Mouse (Mus musculus) mouse trophoblast stem cell (cell line): ENCODE measurements at regions not wholly inside any gene's neighbourhood (a gene's known extent, or its start where the extent isn't known, plus 50 kb on each side); places are given as distances from the start of the nearest gene placed in this dataset.

Source experiments
- in situ Hi-C, 2 experiments: fragments of 300-500 bp; cut with MseI, MboI; formaldehyde crosslinking; loops; 2 replicates in 1 of 2; 3 replicates in 1 of 2; pipeline ENCODE4 v1.15.1; 2025

DNA sequence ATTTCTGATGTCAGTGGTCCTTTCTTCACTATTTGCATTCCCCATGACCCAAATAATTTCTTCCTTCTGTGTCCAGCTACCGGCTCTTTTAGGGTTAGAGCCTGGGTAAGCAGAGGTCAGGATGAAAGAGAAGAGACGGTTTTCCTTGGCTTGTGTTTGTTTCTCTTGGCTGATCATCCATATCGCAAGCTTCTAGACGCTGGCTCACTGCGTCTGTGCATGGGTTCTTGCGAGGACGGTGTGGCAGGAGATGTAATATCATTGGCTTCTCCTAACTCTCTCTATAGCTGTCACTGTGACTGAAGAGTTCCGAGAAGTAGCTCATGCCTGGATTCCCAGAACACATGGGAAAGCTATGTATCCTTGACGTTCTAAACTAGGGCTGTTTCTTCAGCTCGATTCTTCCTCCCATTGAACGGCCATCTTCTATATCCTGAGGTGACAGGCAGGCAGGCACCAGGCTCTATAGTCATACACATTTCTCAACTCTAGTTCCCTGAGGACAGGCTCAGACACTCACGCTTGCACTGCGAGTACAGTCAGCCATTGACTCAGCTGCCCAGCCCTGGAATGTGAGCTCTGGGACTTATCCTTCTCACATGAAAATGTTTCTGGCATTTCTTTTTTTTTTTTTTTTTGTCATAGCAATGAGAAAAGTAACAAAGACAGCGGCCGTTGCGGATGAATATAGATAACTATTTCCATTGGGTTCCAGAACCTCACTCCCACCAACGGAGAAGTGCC lies 85.0 kb downstream of the Bach1 start:
- in situ Hi-C loops: no loop called here

DNA sequence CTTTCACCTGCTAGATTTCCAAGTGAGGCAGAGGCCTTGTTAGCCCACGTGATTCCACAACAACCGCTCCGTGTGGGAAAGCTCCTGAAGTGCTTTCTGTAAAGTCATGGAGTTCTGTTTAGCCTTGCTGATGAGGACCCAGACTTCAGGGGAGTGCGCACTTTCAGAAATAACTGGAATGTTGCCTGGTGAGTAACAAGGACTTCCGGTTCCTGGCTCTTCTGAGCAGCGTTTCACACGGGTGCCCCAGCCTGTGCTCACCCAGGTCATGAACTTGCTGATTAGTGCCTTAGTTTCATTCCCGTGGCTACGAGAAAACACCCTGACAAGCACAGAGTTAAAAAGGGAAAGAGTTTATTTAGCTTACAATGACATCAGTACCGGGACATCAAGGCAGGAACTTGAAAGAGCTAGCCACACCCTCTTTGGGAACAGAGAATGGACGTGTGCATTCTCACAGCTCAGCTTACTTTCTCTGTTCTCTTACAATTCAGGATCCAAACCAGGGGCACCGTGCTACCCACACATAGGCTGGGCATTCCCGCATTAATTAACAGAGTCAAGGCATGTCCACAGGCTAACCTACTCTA lies 85.8 kb downstream of the Bach1 start:
- in situ Hi-C loops: no loop called here

DNA sequence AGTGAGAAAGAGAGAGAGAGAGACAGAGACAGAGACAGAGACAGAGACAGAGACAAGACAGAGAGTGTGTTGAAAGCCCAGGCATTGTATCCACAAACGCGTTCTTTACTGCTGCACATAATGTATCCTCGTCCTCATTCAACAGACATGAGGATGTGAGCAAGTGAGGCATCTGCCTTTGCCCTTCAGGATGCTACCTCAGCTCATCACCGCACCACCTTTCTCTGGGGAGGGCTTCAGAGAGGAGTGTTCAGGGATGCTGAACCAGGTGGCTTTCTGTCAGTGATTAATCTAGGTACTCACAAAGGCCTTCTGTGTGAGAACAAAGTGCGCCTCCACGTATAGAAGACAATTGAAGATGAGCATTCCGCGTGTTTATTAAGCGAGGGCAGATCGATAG lies 90.8 kb downstream of the Bach1 start:
- in situ Hi-C loops: no loop called here

DNA sequence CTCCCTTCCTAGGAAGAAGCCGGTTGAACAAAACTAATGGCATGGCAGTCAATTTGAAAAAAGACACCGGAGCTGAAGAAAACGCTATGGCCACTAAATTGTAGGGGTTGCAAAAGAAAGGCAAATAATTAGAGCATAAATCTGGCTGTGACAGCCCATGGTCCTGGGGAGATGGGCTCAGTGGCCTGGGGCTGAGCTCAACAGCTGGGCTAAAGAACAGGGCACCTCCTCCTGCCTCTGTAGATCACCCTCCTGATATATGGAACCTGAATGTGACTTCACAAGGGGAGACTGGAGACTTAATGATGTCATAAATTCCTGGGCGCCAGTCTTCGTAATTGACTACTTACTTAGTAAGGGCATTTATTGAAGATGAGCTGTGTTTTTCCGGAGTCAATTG lies 91.2 kb downstream of the Bach1 start:
- in situ Hi-C loops: no loop called here

DNA sequence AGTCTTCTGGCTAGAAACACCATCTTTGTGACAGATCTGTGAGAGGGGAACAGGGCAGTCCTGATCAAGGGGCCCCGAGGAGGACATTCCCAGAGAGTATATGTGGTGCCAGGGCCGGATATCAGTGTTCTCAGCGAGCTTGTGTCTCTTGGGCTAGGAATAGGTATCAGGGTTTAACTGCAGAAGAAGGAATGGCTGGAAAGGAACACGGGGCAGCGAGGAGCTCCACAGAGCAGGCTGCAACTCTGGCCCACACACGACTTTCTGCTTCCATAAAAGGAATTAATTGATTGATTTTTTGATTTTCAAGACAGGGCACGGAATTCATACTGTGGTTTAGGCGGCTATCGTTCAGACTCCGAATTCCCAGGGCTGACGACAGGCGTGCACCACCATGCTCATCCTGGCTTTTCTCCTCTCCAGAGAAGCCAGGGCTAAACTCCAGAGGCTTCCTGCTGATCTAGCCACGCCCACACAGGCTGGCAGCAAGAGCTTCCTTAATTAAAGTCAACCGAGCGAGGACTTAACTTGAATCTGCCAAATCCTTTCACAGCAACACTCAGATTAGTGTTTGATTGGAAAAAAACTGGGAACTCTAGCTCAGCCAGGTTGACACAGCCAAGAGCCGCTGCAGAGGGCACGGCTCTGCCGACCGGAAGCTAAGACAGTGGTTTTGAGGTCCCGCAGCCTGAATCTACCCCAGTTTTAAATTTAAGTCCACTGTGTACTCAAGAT lies 97.9 kb downstream of the Bach1 start:
- in situ Hi-C loops: no loop called here

DNA sequence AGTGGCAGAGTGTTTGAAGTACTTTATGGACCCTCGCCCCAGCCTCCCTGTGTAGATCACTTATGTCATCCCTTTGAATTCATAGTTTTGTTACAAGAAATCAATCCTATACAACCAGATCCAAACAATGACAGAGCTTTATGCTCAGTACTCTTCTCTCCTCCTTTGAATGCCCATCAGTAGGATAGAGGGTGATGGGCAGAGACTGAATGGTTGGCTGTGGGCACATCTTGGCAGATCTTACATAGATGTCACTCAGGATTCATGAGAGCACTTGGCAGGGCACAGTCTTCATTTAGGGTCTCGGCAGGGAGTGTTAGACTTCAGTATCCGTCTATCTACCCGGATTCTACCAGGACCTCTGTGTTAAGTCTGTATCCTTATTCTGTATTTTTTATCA lies 103.6 kb downstream of the Bach1 start:
- in situ Hi-C loops: no loop called here

DNA sequence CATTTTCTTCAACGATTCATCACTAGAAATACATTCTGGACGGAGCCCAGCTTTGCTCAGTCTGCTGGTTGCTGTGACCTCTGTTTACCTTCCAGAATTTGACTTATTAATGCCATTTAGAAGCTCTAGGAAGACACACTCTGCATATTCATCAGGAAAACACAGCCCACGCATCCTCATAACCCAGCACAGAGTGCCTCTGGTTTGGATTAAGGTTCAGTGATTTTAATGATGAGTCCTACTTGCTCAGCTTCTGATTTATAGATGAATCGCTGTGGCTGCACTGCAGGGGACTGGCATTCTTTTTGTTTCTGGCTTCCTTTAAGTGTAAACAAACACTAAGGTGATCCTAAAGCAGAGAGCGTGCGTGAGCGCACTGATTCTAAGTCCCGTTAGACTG lies 118.8 kb downstream of the Bach1 start:
- in situ Hi-C loops: no loop called here

DNA sequence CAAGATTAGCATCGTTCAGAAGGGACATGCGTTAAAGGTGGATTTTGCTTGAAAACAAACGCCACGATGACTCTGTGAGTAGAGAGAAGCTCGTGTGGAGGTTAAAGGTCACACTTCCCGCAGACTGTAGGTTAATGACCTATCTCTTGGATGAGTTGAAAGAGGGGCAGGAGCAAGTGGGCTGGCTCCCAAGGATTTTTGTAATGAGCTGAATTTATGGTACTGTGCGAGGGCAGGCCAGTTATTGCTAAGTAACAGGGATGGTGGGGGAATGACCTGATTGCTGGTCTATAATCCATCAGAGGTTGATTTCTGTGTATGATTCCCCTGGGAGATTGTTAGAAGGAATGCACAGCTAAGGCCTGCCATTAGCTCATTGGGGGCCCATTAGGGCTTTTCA lies 135.6 kb downstream of the Bach1 start:
- in situ Hi-C loops: no loop called here

DNA sequence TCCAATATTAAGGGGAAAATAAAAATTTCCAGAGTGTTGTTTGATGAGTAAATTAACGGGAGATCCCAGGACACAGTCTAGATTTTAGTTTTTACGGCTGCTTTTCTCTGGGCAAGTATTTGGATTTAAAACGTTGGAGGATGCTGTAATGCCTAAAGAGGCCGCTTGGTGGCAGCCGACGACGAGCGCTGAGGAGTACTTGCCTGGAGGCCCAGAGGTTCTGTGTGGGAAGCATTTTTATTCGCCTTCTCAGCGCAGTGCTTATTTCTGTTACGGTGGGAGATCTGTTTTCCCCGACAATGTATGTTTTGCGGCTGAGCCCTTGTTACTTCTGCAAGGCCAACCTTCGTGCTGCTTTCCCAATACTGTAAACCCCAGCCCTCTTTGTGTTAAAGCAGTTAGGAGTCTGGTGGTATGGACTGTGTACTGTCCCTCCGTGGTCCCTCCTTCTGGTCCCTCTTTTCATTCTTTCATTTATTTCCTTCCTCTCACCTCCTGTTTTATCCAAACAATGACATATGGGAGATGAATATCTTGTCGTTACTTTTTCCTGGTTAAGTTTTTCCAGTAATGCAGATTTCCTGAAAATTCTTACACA lies 142.3 kb downstream of the Bach1 start:
- in situ Hi-C loops: loop anchor here (10.0 kb wide), 1 partner anchor 364 kb away; no protein-coding TSS in a partner anchor
